Mouse (Mus musculus) myocyte (in vitro differentiated cells): ENCODE measurements around the gene Icam2. TPM values are rescaled to one million over a fixed set of nuclear protein-coding genes. Genes with fewer than 3 reads are reported as not detected.

ENCODE experiments used
- H3K27me3 ChIP-seq: one replicate; pipeline ENCODE4 v1.6.1; 2011; ENCODE audit not compliant: control insufficient read depth, insufficient read depth, insufficient read length
- H3K36me3 ChIP-seq: one replicate; pipeline ENCODE4 v1.6.1; 2011; ENCODE audit not compliant: control insufficient read depth, insufficient read depth
- H3K4me2 ChIP-seq: one replicate; pipeline ENCODE4 v1.6.1; 2011; ENCODE audit warnings: low read depth, control low read depth
- H3K4me3 ChIP-seq: one replicate; pipeline ENCODE4 v1.5.1; 2011; ENCODE audit warnings: mild to moderate bottlenecking, control low read depth, moderate library complexity
- H3K79me2 ChIP-seq: one replicate; pipeline ENCODE4 v1.6.1; 2011; ENCODE audit not compliant: control insufficient read depth, insufficient read depth
- H3ac ChIP-seq: one replicate; pipeline ENCODE4 v1.6.1; 2011; ENCODE audit not compliant: control insufficient read depth, insufficient read length
- CEBPB ChIP-seq: IDR thresholded peaks from 2 replicates; pipeline ENCODE4 v1.6.1; 2011; ENCODE audit warnings: mild to moderate bottlenecking, moderate library complexity; ENCODE audit not compliant: poor library complexity, insufficient read depth, severe bottlenecking
- E2F4 ChIP-seq: IDR thresholded peaks from one replicate; pipeline ENCODE4 v1.6.1; 2011; ENCODE audit warnings: mild to moderate bottlenecking, control low read depth, moderate library complexity; ENCODE audit not compliant: insufficient read depth
- MAX ChIP-seq: IDR thresholded peaks from one replicate; pipeline ENCODE4 v1.6.1; 2011; ENCODE audit warnings: low read depth, mild to moderate bottlenecking, control low read depth
- MYOD1 ChIP-seq, 3 experiments: IDR thresholded peaks; one replicate each; pipeline ENCODE4 v1.6.1; 2011; ENCODE audit warnings: control low read depth in 2 of 3, low read depth in 2 of 3, mild to moderate bottlenecking in 2 of 3, moderate library complexity in 1 of 3; ENCODE audit not compliant: insufficient read length in 2 of 3, control insufficient read depth in 1 of 3
- MYOG ChIP-seq, 3 experiments: IDR thresholded peaks; one replicate each; pipeline ENCODE4 v1.6.1; 2011; ENCODE audit warnings: control low read depth in 2 of 3, low read depth in 2 of 3, mild to moderate bottlenecking in 2 of 3; ENCODE audit not compliant: insufficient read length in 2 of 3, control insufficient read depth in 1 of 3, insufficient read depth in 1 of 3
- POLR2A ChIP-seq: IDR thresholded peaks from one replicate; pipeline ENCODE4 v1.6.1; 2011; ENCODE audit warnings: low read depth, mild to moderate bottlenecking, control low read depth, moderate library complexity; ENCODE audit not compliant: insufficient read length
- POLR2AphosphoS2 ChIP-seq: IDR thresholded peaks from one replicate; pipeline ENCODE4 v1.6.1; 2011; ENCODE audit warnings: low read depth, control low read depth; ENCODE audit not compliant: insufficient read length
- REST ChIP-seq: IDR thresholded peaks from one replicate; pipeline ENCODE4 v1.6.1; 2011; ENCODE audit warnings: mild to moderate bottlenecking, control low read depth, moderate library complexity; ENCODE audit not compliant: insufficient read depth, insufficient read length
- SRF ChIP-seq: IDR thresholded peaks from one replicate; pipeline ENCODE4 v1.6.1; 2011; ENCODE audit warnings: low read depth; ENCODE audit not compliant: control insufficient read depth, insufficient read length
- TCF12 ChIP-seq: IDR thresholded peaks from one replicate; pipeline ENCODE4 v1.6.1; 2011; ENCODE audit warnings: mild to moderate bottlenecking, control low read depth; ENCODE audit not compliant: poor library complexity, insufficient read depth, severe bottlenecking
- TCF3 ChIP-seq: IDR thresholded peaks from one replicate; pipeline ENCODE4 v1.6.1; 2011; ENCODE audit warnings: low read depth, control low read depth; ENCODE audit not compliant: insufficient read length
- USF1 ChIP-seq: IDR thresholded peaks from one replicate; pipeline ENCODE4 v1.6.1; 2011; ENCODE audit warnings: low read depth, mild to moderate bottlenecking, control low read depth, moderate library complexity
- polyA plus RNA-seq: library from polyadenylated mRNA; unstranded; fragments of >200 nt; fragmentation: generic; extraction: Trizol; gene quantifications from one replicate; pipeline ENCODE4 v1.2.1, GENCODE M21; 2012; ENCODE audit warnings: missing spikeins

The Icam2 gene
- polyA plus RNA-seq, 1 experiment: not detected

- Histone ChIP-seq H3K36me3 (peaks cover 76% of the 10 kb centered on the region), H3K4me2 (no peak overlapping the region), H3K4me3 (no peak overlapping the region), H3K79me2 (no peaks in the 10 kb centered on the region), H3ac (no peak overlapping the region), H3K27me3 (no peaks in the 10 kb centered on the region)
- TF ChIP-seq CEBPB: no peak
- no peak for TF ChIP-seq TCF3
- no peak for TF ChIP-seq POLR2AphosphoS2
- no peak for TF ChIP-seq POLR2A
- no peak for TF ChIP-seq REST
- TF ChIP-seq E2F4: no peak
- no peak for TF ChIP-seq USF1
- TF ChIP-seq MYOD1 (IDR thresholded peaks at IDR 0.05; ENCODE audit: control insufficient read depth in 1 of 3, insufficient read length in 2 of 3, low read depth in 2 of 3): no peak
- no peak for TF ChIP-seq MAX
- no peak for TF ChIP-seq MYOG (IDR thresholded peaks at IDR 0.05; ENCODE audit: control insufficient read depth in 1 of 3, insufficient read depth in 1 of 3, insufficient read length in 2 of 3, low read depth in 2 of 3)
- TF ChIP-seq TCF12: no peak
- no peak for TF ChIP-seq SRF
These were observed 30.8 kb upstream of the Icam2 start for GRCm38 (mm10) chr11:106418622-106419196.

- Histone ChIP-seq H3ac (no peak overlapping the region), H3K4me2 (no peak overlapping the region), H3K79me2 (no peaks in the 10 kb centered on the region), H3K27me3 (no peaks in the 10 kb centered on the region), H3K4me3 (no peak overlapping the region), H3K36me3 (peaks cover 76% of the 10 kb centered on the region)
- TF ChIP-seq MAX (no peak), TCF3 (no peak), E2F4 (no peak)
These were observed 30.0 kb upstream of the Icam2 start for GRCm38 (mm10) chr11:106417860-106418259.

- H3K4me3 ChIP-seq: no peak overlapping the region
- H3K36me3 ChIP-seq: peaks cover 76% of the 10 kb centered on the region
- no peak overlapping the region for H3K4me2 ChIP-seq
- no peaks in the 10 kb centered on the region for H3K79me2 ChIP-seq
- H3ac ChIP-seq: no peak overlapping the region
- TF ChIP-seq REST (no peak), E2F4 (no peak), POLR2A (no peak), POLR2AphosphoS2 (no peak), TCF3 (no peak), MAX (no peak), MYOD1 (IDR thresholded peaks at IDR 0.05; ENCODE audit: control insufficient read depth in 1 of 3, insufficient read length in 2 of 3, low read depth in 2 of 3) (no peak), TCF12 (no peak), SRF (no peak), MYOG (IDR thresholded peaks at IDR 0.05; ENCODE audit: control insufficient read depth in 1 of 3, insufficient read depth in 1 of 3, insufficient read length in 2 of 3, low read depth in 2 of 3) (no peak), CEBPB (no peak)
- no peaks in the 10 kb centered on the region for H3K27me3 ChIP-seq
These were observed 28.5 kb upstream of the Icam2 start for GRCm38 (mm10) chr11:106416331-106416730.

GRCm38 (mm10) chr11:106412641-106413360, 24.9 kb upstream of the Icam2 start:
- Histone ChIP-seq H3K4me3 (no peak overlapping the region), H3K27me3 (no peaks in the 10 kb centered on the region), H3ac (no peak overlapping the region), H3K4me2 (no peak overlapping the region), H3K79me2 (no peaks in the 10 kb centered on the region), H3K36me3 (peaks cover 77% of the 10 kb centered on the region)
- TF ChIP-seq TCF12: no peak
- TF ChIP-seq REST: no peak
- TF ChIP-seq TCF3: no peak
- TF ChIP-seq POLR2AphosphoS2: no peak
- TF ChIP-seq MAX: no peak
- no peak for TF ChIP-seq E2F4
- TF ChIP-seq MYOD1 (IDR thresholded peaks at IDR 0.05; ENCODE audit: control insufficient read depth in 1 of 3, insufficient read length in 2 of 3, low read depth in 2 of 3): no peak
- no peak for TF ChIP-seq SRF
- TF ChIP-seq CEBPB: no peak
- TF ChIP-seq MYOG (IDR thresholded peaks at IDR 0.05; ENCODE audit: control insufficient read depth in 1 of 3, insufficient read depth in 1 of 3, insufficient read length in 2 of 3, low read depth in 2 of 3): no peak
- TF ChIP-seq USF1: no peak
- TF ChIP-seq POLR2A: no peak

- Histone ChIP-seq H3K4me3 (no peak overlapping the region), H3K36me3 (peaks cover 76% of the 10 kb centered on the region), H3ac (no peak overlapping the region), H3K4me2 (no peak overlapping the region), H3K27me3 (no peaks in the 10 kb centered on the region), H3K79me2 (no peaks in the 10 kb centered on the region)
- TF ChIP-seq MYOG (IDR thresholded peaks at IDR 0.05; ENCODE audit: control insufficient read depth in 1 of 3, insufficient read depth in 1 of 3, insufficient read length in 2 of 3, low read depth in 2 of 3) (no peak), MYOD1 (IDR thresholded peaks at IDR 0.05; ENCODE audit: control insufficient read depth in 1 of 3, insufficient read length in 2 of 3, low read depth in 2 of 3) (no peak), POLR2A (no peak), SRF (no peak), REST (no peak), TCF3 (no peak)
These were observed 23.3 kb upstream of the Icam2 start for GRCm38 (mm10) chr11:106411157-106411556.
